Mouse (Mus musculus) heart, embryonic 16.5 days (tissue): ENCODE measurements around the gene Gsdma2. TPM values are rescaled to one million over a fixed set of nuclear protein-coding genes. Genes with fewer than 3 reads are reported as not detected.

ENCODE experiments used
- ATAC-seq: fragments of 200-750 bp; cut with Nextera tagmentation; replicated peaks from 2 replicates; pipeline ENCODE4 v1.8.0; 2017; ENCODE audit warnings: moderate number of reproducible peaks; ENCODE audit not compliant: insufficient read depth, low FRiP score; ENCODE audit errors: extremely low read depth
- H3K27ac ChIP-seq: fragments of 300-500 bp; sonication (generic); 2 replicates; pipeline ENCODE4 v1.5.1; 2014; ENCODE audit warnings: mild to moderate bottlenecking, low read length, control low read depth, moderate library complexity
- H3K27me3 ChIP-seq: fragments of 300-500 bp; sonication (generic); 2 replicates; pipeline ENCODE4 v1.6.1; 2014; ENCODE audit warnings: low read length, mixed read lengths; ENCODE audit not compliant: control insufficient read depth, insufficient read depth
- H3K36me3 ChIP-seq: fragments of 300-500 bp; sonication (generic); 2 replicates; pipeline ENCODE4 v1.6.1; 2014; ENCODE audit not compliant: control insufficient read depth, insufficient read depth
- H3K4me1 ChIP-seq: fragments of 300-500 bp; sonication (generic); 2 replicates; pipeline ENCODE4 v1.6.1; 2014; ENCODE audit warnings: low read length, mixed read lengths; ENCODE audit not compliant: control insufficient read depth, insufficient read depth
- H3K4me2 ChIP-seq: fragments of 300-500 bp; sonication (generic); 2 replicates; pipeline ENCODE4 v1.6.1; 2014; ENCODE audit warnings: low read depth, mild to moderate bottlenecking, control low read depth, low read length
- H3K4me3 ChIP-seq: fragments of 300-500 bp; sonication (generic); 2 replicates; pipeline ENCODE4 v1.5.1; 2014; ENCODE audit warnings: mild to moderate bottlenecking, control low read depth, low read length
- H3K9ac ChIP-seq: fragments of 300-500 bp; sonication (generic); 2 replicates; pipeline ENCODE4 v1.6.1; 2014; ENCODE audit warnings: low read length, control low read depth
- H3K9me3 ChIP-seq: fragments of 300-500 bp; sonication (generic); replicated peaks from 2 replicates; pipeline ENCODE4 v1.6.1; 2016; ENCODE audit warnings: low read length; ENCODE audit not compliant: control insufficient read depth
- WGBS: fragments of 180-500 bp; shearing (Covaris S2); extraction: QIAGEN DNeasy Blood & Tissue Kit; methylation state at CpG from one replicate; pipeline ENCODE4 v1.1.7; 2014; 5-methylcytosine and 5-hydroxymethylcytosine counted together
- polyA plus RNA-seq: library from polyadenylated mRNA; unstranded; fragments of >200 nt; fragmentation: Nextera tagmentation; extraction: Ambion mirVana; gene quantifications from 2 replicates; pipeline ENCODE4 v1.2.1, GENCODE M21; 2015

Gene Gsdma2
- polyA plus RNA-seq, 1 experiment from 2014 or later = 0.18 TPM

- H3K27ac ChIP-seq = no peak overlapping the region
- no peak overlapping the region for H3K9ac ChIP-seq
- no peak overlapping the region for H3K4me3 ChIP-seq
- no peak for ATAC-seq
- 78% methylated on average over 8 of the region's 8 CpGs for WGBS
- peaks cover 59% of the 10 kb centered on the region for H3K36me3 ChIP-seq
- no peak overlapping the region for H3K4me2 ChIP-seq
- H3K4me1 ChIP-seq = peaks cover 6% of the 10 kb centered on the region
- H3K9me3 ChIP-seq = no peaks in the 10 kb centered on the region
- no peaks in the 10 kb centered on the region for H3K27me3 ChIP-seq
These were observed 41.5 kb downstream of the Gsdma2 start for GRCm38 (mm10) chr11:98688009-98688408.

GRCm38 (mm10) chr11:98693201-98693600 lies 46.6 kb downstream of the Gsdma2 start:
- H3K27me3 ChIP-seq = no peaks in the 10 kb centered on the region
- H3K4me3 ChIP-seq = no peak overlapping the region
- H3K4me2 ChIP-seq = no peak overlapping the region
- H3K9me3 ChIP-seq = no peaks in the 10 kb centered on the region
- no peak overlapping the region for H3K9ac ChIP-seq
- ATAC-seq = 0 out of 2 replicates have a peak, but pooled peaks have one; percentile 10
- WGBS = 74% methylated on average over 13 of the region's 13 CpGs
- H3K36me3 ChIP-seq = peaks cover 49% of the 10 kb centered on the region
- H3K4me1 ChIP-seq = no peaks in the 10 kb centered on the region; the same call in 1 of the 2 replicates
- H3K27ac ChIP-seq = no peak overlapping the region

- 80% methylated on average over 9 of the region's 9 CpGs for WGBS
- no peaks in the 10 kb centered on the region for H3K27me3 ChIP-seq
- H3K4me1 ChIP-seq = no peaks in the 10 kb centered on the region; the same call in 1 of the 2 replicates
- H3K27ac ChIP-seq = no peak overlapping the region
- H3K4me3 ChIP-seq = no peak overlapping the region
- no peaks in the 10 kb centered on the region for H3K9me3 ChIP-seq
- H3K4me2 ChIP-seq = no peak overlapping the region
- ATAC-seq = no peak
- no peak overlapping the region for H3K9ac ChIP-seq
- peaks cover 47% of the 10 kb centered on the region for H3K36me3 ChIP-seq
These were observed 47.2 kb downstream of the Gsdma2 start for GRCm38 (mm10) chr11:98693746-98694145.

GRCm38 (mm10) chr11:98694301-98694700 lies 47.7 kb downstream of the Gsdma2 start:
- Histone ChIP-seq H3K27ac (no peak overlapping the region), H3K4me3 (no peak overlapping the region), H3K4me2 (no peak overlapping the region), H3K27me3 (no peaks in the 10 kb centered on the region), H3K4me1 (no peaks in the 10 kb centered on the region; the same call in 1 of the 2 replicates), H3K36me3 (peaks cover 47% of the 10 kb centered on the region), H3K9ac (no peak overlapping the region), H3K9me3 (no peaks in the 10 kb centered on the region)
- no peak; the same call in 1 of the 2 replicates for ATAC-seq
- 57% methylated on average over 9 of the region's 9 CpGs for WGBS

GRCm38 (mm10) chr11:98695408-98695807 lies 48.8 kb downstream of the Gsdma2 start:
- H3K27ac ChIP-seq = no peak overlapping the region
- no peak for ATAC-seq
- H3K4me2 ChIP-seq = no peak overlapping the region
- H3K4me1 ChIP-seq = peaks cover 3% of the 10 kb centered on the region
- H3K9ac ChIP-seq = no peak overlapping the region
- whole genome bisulfite sequencing = 65% methylated on average over 14 of the region's 14 CpGs
- no peaks in the 10 kb centered on the region for H3K9me3 ChIP-seq
- H3K36me3 ChIP-seq = peaks cover 38% of the 10 kb centered on the region
- no peaks in the 10 kb centered on the region for H3K27me3 ChIP-seq
- no peak overlapping the region for H3K4me3 ChIP-seq

GRCm38 (mm10) chr11:98696454-98697216 lies 50.1 kb downstream of the Gsdma2 start:
- no peaks in the 10 kb centered on the region for H3K9me3 ChIP-seq
- no peak for ATAC-seq
- no peak overlapping the region for H3K4me2 ChIP-seq
- no peaks in the 10 kb centered on the region for H3K27me3 ChIP-seq
- no peak overlapping the region for H3K4me3 ChIP-seq
- H3K36me3 ChIP-seq = peaks cover 26% of the 10 kb centered on the region
- no peak overlapping the region for H3K27ac ChIP-seq
- H3K4me1 ChIP-seq = peaks cover 3% of the 10 kb centered on the region
- no peak overlapping the region for H3K9ac ChIP-seq
- WGBS = 79% methylated on average over 14 of the region's 14 CpGs

GRCm38 (mm10) chr11:98697225-98697624 lies 50.7 kb downstream of the Gsdma2 start:
- WGBS = 88% methylated on average over 12 of the region's 12 CpGs
- peaks cover 22% of the 10 kb centered on the region for H3K36me3 ChIP-seq

GRCm38 (mm10) chr11:98698849-98699640 lies 52.5 kb downstream of the Gsdma2 start:
- ATAC-seq = no peak
- WGBS = 82% methylated on average over 16 of the region's 16 CpGs

More at GRCm38 (mm10) chr11:98697225-98697624, 50.7 kb downstream of the Gsdma2 start:
- H3K9me3 ChIP-seq = no peaks in the 10 kb centered on the region
- no peak for ATAC-seq
- H3K27ac ChIP-seq = no peak overlapping the region
- H3K4me1 ChIP-seq = peaks cover 3% of the 10 kb centered on the region
- H3K9ac ChIP-seq = no peak overlapping the region
- no peak overlapping the region for H3K4me2 ChIP-seq
- no peaks in the 10 kb centered on the region for H3K27me3 ChIP-seq
- no peak overlapping the region for H3K4me3 ChIP-seq

GRCm38 (mm10) chr11:98699911-98700310 lies 53.4 kb downstream of the Gsdma2 start:
- H3K9ac ChIP-seq = no peak overlapping the region
- no peak overlapping the region for H3K4me3 ChIP-seq
- peaks cover 11% of the 10 kb centered on the region for H3K36me3 ChIP-seq
- peaks cover 3% of the 10 kb centered on the region for H3K4me1 ChIP-seq
- H3K27me3 ChIP-seq = no peaks in the 10 kb centered on the region
- H3K4me2 ChIP-seq = no peak overlapping the region
- no peak for ATAC-seq
- H3K27ac ChIP-seq = no peak overlapping the region
- no peaks in the 10 kb centered on the region for H3K9me3 ChIP-seq
- 25% methylated on average over 4 of the region's 4 CpGs for WGBS

More at GRCm38 (mm10) chr11:98698849-98699640, 52.5 kb downstream of the Gsdma2 start:
- H3K4me1 ChIP-seq = peaks cover 3% of the 10 kb centered on the region
- H3K36me3 ChIP-seq = peaks cover 9% of the 10 kb centered on the region
- no peaks in the 10 kb centered on the region for H3K27me3 ChIP-seq
- H3K4me3 ChIP-seq = no peak overlapping the region
- H3K27ac ChIP-seq = no peak overlapping the region
- no peaks in the 10 kb centered on the region for H3K9me3 ChIP-seq
- H3K4me2 ChIP-seq = no peak overlapping the region
- no peak overlapping the region for H3K9ac ChIP-seq
